Mouse (Mus musculus) layer of hippocampus, postnatal 14 days (tissue): ENCODE data around the gene Ccdc88c. TPM values are rescaled to one million over a fixed set of nuclear protein-coding genes. Genes with fewer than 3 reads are reported as not detected.

ENCODE experiments used
- DNase-seq, 2 experiments: peaks; one replicate each; pipeline ENCODE4 v3.0.0; 2021 to 2022; ENCODE audit warnings: low spot score in 2 of 2, mixed read lengths in 1 of 2
- long read RNA-seq, 2 experiments: library from polyadenylated mRNA; stranded (forward); transcript quantifications; one replicate each; pipeline ENCODE4 v2.0.0; 2021
- total RNA-seq, 2 experiments: library from RNA; stranded (reverse); gene quantifications; 2 replicates each; pipeline ENCODE4 v1.2.3; 2021

The Ccdc88c gene
- total RNA-seq, result 10 to 100 TPM; 33.5 to 38.3 TPM
- long read RNA-seq, experiment 1, full-length matches to known transcripts, result 1 of 6 reads
- long read RNA-seq, experiment 1, partial matches to known transcripts, result 2 of 6 reads
- long read RNA-seq, experiment 1, other reads (novel, unspliced or antisense), result 3 of 6 reads
- long read RNA-seq, experiment 2, full-length matches to known transcripts, result 2 of 19 reads
- long read RNA-seq, experiment 2, partial matches to known transcripts, result 12 of 19 reads
- long read RNA-seq, experiment 2, other reads (novel, unspliced or antisense), result 5 of 19 reads

DNA sequence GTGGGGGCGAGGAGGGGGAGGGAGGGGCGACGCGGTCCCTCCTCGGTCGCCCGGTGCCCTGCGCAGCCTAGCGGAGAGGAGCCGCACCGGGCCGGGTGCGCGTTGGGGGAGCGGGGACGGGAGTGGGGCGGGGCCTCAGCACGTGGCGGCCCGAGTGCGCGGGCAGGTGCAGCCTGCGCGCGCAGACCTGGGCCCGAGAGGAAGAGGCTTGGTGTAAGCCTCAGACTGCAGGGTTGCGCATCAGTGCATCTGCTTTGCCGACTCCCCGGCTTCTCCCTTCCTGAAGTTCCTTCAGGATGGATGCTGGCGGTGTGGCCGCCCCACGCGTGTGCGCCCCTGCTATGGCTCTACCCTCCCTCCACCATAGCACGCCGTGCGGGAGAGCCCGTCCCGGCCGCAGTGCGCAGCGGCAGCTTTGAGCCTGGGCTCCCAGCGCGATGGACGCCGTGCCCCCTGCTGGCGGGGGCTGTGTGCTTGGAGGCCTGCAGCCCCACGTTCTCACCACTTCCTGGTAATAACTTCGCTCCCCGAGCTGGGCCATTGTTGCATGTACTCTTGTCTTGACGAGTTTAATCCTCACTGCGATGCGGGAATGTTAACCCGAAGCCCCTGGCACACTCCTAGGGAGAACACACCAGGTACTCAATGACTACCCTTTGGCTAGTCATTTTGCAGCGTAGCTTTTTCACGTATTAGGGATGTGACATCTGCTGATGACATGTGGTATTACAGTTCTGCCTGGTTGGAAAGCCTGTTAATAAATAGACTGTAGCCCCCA lies at the start of gene Ccdc88c:
Gene Ccdc88c (minus strand): TSS at position 103 of the 778 bp plus-strand sequence.
- DNase-seq, result peak; percentile 78 to 89

GRCm38 (mm10) chr12:101077955-101078354 lies 49.1 kb upstream of the Ccdc88c start:
- no peak for DNase-seq

GRCm38 (mm10) chr12:101075433-101075832 lies 46.6 kb upstream of the Ccdc88c start:
- no peak for DNase-seq

- DNase-seq, result no peak
Observed at GRCm38 (mm10) chr12:101074821-101075429, 46.1 kb upstream of the Ccdc88c start.

- DNase-seq, result no peak
Observed at GRCm38 (mm10) chr12:101069813-101070212, 41.0 kb upstream of the Ccdc88c start.

DNA sequence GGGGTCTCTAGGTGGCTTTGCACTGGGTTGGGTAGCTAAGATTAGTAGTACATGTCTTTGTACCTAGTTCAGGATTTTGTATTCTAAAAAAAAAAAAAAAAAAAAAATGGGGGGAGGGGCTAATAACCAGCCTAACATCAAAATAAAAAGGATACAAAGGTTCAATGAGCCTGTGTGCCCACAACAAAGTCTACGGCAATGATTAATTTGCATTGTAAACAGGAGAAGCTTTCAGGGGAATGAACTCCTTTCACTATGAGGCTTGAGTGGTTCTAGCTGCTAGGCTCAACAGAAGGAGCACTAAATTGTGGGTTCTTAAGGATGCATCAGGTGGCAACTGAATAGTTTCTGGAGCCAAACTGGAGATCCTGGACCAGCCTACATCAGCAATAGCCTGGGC lies 37.5 kb upstream of the Ccdc88c start:
- DNase-seq, result no peak

GRCm38 (mm10) chr12:101039956-101040355 lies 11.1 kb upstream of the Ccdc88c start:
- DNase-seq, result no peak

DNA sequence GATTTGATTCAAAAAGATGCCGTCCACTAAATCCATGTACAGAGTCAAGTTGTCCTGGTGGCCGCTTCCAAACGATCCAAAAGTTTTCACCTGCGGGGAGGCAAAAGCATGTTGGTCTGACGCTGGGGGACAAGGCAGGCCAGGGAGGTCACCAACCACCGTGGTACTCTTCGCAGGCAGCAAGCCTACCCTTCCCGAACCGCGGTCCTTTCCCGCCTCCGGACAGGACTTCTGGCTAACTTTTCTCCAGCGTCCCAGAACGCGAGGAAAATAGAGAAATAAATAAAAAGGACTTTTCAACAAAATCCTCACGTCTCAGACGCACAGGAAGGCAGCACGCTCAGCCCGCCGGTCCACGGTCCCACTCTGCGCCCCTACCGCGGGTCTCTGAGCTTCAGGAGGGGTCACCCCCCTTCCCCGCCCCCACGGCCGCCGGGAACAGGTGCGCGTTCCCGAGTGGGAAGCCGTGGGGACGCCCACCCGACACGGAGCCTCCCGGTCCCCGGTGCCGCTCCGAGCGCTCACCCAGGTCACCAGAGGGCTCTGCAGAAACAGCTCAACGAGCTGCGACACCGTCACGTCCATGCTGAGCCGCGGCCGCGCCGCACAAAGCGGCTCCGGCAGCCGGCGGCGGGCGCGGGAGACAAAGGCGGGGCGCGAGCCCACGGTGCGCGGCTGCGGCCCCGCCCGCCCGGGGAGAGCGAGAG lies 456 bp downstream of the Ccdc88c start:
- no peak for DNase-seq

DNA sequence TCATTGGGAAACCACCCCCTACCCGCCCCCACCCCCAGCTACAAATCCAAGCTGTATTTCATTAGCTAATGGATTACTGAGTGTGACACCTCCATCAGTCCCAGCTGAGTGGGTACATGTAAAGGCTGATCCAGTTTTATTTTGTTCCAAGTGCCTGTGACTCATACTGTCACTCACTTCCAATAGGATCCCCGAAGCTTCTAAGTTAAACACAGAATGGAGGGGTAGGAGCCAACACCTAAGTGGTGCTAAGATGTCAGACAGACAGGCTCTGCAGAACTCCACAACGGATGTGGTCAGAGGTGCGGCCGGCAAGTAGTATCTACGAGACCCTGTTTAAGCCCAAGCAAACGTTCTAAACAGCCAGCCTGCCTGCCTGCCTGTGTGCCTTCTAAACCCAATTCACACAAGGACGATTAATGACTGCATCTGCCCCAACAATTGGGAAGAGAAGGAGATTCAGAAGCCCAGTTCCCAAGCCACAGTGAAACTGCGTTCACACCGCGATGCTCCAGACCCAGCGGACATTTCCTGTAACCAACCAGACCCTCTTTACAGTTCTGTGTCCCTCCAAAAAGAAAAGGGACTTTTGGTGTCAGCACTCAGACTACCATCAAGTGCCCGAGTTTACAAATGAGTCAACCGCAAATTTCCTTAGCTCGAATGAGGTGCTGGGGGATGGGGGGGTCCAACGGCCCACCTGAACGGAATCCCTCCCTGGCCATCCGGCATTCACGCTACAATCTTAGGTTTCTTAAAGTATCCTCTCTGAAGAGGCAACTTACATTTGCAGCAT lies 1.2 kb downstream of the Ccdc88c start:
- DNase-seq, result peak in 1 of 2 experiments; percentile 47

DNA sequence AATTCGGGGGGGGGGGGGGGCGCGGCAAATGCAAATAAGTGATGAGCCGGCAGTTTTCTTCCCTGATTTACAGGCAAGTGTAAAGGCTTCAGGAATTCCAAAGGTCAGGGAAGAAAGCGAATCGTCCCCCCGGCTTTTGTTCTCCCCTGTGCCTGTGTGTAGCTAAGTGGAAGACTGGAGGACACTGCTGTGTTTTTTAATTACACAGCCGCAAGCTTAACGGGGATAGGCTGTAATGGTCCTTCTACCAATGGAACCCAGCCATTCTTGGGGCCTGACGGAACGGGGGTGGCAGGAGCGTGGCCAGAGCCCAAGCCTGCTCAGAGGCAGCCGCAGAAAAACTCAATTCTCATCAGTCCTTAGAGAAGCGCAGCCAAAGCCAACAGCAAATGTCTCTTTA lies 1.9 kb downstream of the Ccdc88c start:
- DNase-seq, result peak in 1 of 2 experiments; percentile 63

GRCm38 (mm10) chr12:101026518-101026917 lies 2.3 kb downstream of the Ccdc88c start:
- no peak for DNase-seq

DNA sequence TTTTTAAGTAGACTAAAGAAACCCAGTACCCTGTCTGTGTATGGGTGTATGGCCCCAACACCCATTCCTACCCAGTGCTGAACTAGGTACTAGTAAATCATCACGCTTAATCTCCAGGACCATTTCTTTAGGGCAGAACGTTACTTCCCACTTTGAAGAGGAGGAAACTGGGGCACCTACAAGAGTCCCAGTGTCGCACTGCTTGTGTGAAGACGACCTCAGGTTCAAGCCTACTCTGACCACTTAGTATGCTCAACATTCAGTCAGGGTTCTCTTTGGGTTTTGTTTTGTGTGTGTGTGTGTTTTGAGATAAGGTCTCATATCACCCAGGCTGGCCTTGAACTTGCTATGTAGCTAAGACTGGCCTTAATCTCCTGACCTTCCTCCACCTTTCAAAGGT lies 2.8 kb downstream of the Ccdc88c start:
- DNase-seq, result no peak

GRCm38 (mm10) chr12:101025379-101025778 lies 3.5 kb downstream of the Ccdc88c start:
- no peak for DNase-seq

- DNase-seq, result no peak
Observed at GRCm38 (mm10) chr12:101024824-101025223, 4.0 kb downstream of the Ccdc88c start.

DNA sequence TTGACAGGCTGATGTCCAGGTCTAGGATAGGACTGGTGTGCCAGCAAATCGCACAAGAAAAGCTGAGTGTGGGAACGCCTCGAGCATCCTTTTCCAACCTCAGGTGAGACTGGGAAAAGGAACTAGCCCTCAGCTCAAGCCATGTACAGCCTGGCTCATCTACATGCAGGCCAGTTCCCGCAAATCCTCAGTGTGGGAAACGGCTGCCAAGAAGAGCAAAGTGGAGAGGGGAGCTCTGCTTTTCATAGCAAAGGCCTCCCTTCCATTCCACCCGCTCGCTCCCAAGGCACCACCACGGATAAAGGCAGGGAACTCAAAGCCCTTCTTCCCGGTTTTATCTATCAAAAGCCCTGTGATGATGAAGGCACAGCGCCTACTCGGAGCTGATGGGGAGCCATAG lies 5.7 kb downstream of the Ccdc88c start:
- DNase-seq, result no peak

DNA sequence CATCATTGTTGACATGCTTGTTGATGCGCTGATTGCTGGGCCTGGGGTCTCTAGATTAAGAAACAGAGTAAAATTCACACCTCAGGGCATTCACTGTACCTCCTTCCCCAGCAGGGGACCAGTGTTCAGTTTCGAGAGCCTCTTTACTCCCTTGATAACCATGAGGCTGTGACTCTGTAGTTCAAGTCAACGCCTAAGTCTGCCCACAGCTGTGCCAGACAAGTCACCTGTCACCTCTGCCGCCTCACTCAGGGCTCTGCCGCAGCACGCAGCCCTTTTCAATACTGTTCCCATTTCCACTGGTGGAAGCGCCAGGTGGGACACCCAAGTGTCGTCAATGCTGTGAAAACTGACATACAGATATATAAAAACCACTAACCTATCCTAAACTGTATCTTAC lies 6.5 kb downstream of the Ccdc88c start:
- no peak for DNase-seq

- no peak for DNase-seq
Observed at GRCm38 (mm10) chr12:101021484-101022226, 7.2 kb downstream of the Ccdc88c start.

DNA sequence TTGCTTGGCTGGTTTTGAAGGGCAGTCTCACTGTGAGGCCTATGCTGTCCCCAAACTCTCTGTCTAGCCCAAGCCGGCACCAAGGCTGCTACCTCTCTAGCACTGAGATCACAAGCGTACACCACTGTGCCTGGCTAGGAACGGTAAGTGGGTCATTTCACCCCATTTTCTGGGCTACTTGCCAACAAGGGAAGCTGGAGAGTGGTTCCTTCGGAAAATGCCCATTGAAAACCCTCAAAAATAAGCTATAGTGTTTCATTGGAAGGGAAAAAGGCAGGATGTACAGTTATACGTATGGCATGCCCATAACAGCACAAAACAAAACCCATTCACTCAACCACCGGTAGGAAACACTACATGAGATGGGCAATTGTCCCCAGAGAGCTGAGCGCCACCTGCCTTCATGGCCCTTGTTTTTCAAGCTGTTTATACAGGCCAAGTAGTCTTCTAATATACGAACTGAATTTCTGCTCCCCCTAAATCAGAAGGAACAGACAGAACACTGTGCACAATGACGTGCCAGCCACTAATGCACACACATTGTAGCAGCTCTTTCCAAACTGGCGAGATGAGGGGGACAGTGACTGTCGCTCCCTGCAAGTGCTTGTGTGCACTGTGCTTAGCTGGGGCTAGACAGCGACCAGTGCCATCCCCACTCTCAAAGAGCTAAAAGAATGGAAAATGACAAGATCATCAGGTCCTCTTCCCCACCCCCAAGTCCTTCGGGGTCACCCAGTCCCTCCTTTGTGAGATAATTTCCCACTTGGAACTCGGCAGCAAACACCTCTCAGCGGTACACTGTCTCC lies 8.4 kb downstream of the Ccdc88c start:
- DNase-seq, result no peak

- DNase-seq, result no peak
Observed at GRCm38 (mm10) chr12:101019443-101019842, 9.4 kb downstream of the Ccdc88c start.
